Mouse (Mus musculus): ENCODE results near the gene Serbp1. TPM values are rescaled to one million over a fixed set of nuclear protein-coding genes. Genes with fewer than 3 reads are reported as not detected.

Serbp1 gene
- total RNA-seq (2021) = 100 to 1,000 TPM; 283 to 348 TPM
- long read RNA-seq, experiment 1, full-length matches to known transcripts = 113 of 140 reads
- long read RNA-seq, experiment 1, partial matches to known transcripts = 21 of 140 reads
- long read RNA-seq, experiment 1, other reads (novel, unspliced or antisense) = 6 of 140 reads
- long read RNA-seq, experiment 2, full-length matches to known transcripts = 102 of 125 reads
- long read RNA-seq, experiment 2, partial matches to known transcripts = 15 of 125 reads
- long read RNA-seq, experiment 2, other reads (novel, unspliced or antisense) = 8 of 125 reads

DNA sequence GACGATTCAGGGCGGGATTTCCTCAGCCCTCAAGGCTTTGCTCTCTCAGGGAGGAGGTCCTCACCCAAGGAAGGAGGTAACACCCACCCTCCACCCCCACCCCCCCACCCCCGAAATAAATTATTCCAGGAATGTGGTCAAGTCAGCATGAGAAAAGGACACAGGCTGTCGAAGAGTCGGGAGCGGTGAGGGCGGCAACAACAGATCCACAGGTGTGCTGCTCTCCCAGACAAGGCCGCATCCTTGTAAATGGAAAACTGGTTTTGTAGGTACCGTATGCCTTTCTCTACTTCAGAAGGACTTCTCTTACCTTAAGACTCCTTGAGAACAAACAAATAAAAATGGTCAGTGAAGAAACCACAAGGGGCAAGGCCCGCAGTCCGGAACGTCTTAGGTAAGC lies at the start of gene Serbp1:
TSS of gene Serbp1 (plus strand) at position 200 of the 400 bp plus-strand sequence.
- Histone ChIP-seq H3K27ac (no peak within 1 kb of the TSS), H3K4me3 (no peak within 1 kb of the TSS)
- DNase-seq = no peak
- no peak for TF ChIP-seq CTCF (IDR thresholded peaks at IDR 0.05)
- intact Hi-C loops (cut with DNase I) = no loop called here

DNA sequence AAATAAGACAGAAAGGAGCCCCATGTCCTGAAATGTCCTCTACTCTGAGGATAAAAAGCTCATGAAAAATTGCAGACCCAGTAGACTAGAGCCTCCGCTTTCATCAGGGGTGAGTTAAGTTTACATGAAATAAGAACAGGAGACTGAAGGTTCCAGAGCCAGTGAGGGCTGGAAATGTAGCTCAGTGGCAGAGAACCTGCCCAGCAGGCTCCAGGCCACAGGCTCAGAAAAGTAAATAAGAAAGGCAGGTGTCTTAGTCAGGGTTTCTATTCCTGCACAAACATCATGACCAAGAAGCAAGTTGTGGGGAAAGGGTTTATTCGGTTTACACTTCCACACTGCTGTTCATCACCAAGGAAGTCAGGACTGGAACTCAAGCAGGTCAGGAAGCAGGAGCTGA lies 44.4 kb upstream of the Serbp1 start:
- no peak for DNase-seq
- Histone ChIP-seq H3K4me3 (no peak overlapping the region), H3K27ac (no peak overlapping the region)
- no peak for TF ChIP-seq CTCF (IDR thresholded peaks at IDR 0.05)
- intact Hi-C loops (cut with DNase I) = no loop called here

- H3K4me3 ChIP-seq = peak overlapping the region; percentile 37
- no peak for TF ChIP-seq CTCF (IDR thresholded peaks at IDR 0.05)
- no peak for DNase-seq
- H3K27ac ChIP-seq = peak overlapping the region; percentile 76
- intact Hi-C loops (cut with DNase I) = loop anchor here (5.0 kb wide), 1 partner anchor 73 kb away; no protein-coding TSS in a partner anchor
These were observed 43.4 kb upstream of the Serbp1 start for GRCm38 (mm10) chr6:67194606-67195005.

GRCm38 (mm10) chr6:67195148-67195611 lies 42.8 kb upstream of the Serbp1 start:
- no peak for TF ChIP-seq CTCF (IDR thresholded peaks at IDR 0.05)
- peak overlapping the region; percentile 76 for H3K27ac ChIP-seq
- intact Hi-C loops (cut with DNase I) = loop anchor here (5.0 kb wide), 1 partner anchor 72 kb away; no protein-coding TSS in a partner anchor
- H3K4me3 ChIP-seq = peak overlapping the region; percentile 38
- DNase-seq = peak; percentile 36

DNA sequence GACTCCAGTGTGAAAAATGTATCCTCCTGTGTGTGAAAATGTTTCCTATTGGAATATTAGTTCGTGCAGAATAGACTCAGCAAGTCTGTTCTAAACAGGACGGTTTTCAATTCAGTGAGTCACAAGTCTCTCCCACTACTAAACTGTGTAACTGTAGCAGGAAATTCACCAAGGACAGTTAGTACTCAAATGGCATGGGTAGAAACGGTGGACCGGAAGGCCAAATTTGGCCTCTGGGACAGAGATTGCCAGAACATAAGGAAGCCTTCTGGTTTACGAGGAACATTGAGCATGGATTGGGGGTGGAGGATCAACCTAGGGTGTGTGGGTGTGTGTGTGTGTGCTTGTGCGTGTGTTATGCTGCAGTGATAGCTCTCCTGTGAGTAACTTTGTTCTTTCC lies 41.2 kb upstream of the Serbp1 start:
- no peak for DNase-seq
- intact Hi-C loops (cut with DNase I) = loop anchor here (5.0 kb wide), 1 partner anchor 70 kb away; no protein-coding TSS in a partner anchor
- TF ChIP-seq CTCF (IDR thresholded peaks at IDR 0.05) = no peak
- Histone ChIP-seq H3K4me3 (no peak overlapping the region), H3K27ac (no peak overlapping the region)

GRCm38 (mm10) chr6:67198085-67198484 lies 39.9 kb upstream of the Serbp1 start:
- intact Hi-C loops (cut with DNase I) = loop anchor here (1.0 to 5.0 kb wide), 3 partner anchors 25 to 120 kb away; no protein-coding TSS in a partner anchor
- no peak overlapping the region for H3K4me3 ChIP-seq
- peak; percentile 79 for TF ChIP-seq CTCF (IDR thresholded peaks at IDR 0.05)
- peak; percentile 45 for DNase-seq
- no peak overlapping the region for H3K27ac ChIP-seq

- Histone ChIP-seq H3K4me3 (no peak overlapping the region), H3K27ac (peak overlapping the region; percentile 4; the same call in 1 of the 2 replicates)
- TF ChIP-seq CTCF (IDR thresholded peaks at IDR 0.05) = no peak
- peak; percentile 67 for DNase-seq
- intact Hi-C loops (cut with DNase I) = no loop called here
These were observed 37.2 kb upstream of the Serbp1 start for GRCm38 (mm10) chr6:67200715-67201322.

- intact Hi-C loops (cut with DNase I) = no loop called here
- no peak for TF ChIP-seq CTCF (IDR thresholded peaks at IDR 0.05)
- H3K4me3 ChIP-seq = no peak overlapping the region
- no peak for DNase-seq
- no peak overlapping the region for H3K27ac ChIP-seq
These were observed 32.6 kb upstream of the Serbp1 start for GRCm38 (mm10) chr6:67205081-67206037.

DNA sequence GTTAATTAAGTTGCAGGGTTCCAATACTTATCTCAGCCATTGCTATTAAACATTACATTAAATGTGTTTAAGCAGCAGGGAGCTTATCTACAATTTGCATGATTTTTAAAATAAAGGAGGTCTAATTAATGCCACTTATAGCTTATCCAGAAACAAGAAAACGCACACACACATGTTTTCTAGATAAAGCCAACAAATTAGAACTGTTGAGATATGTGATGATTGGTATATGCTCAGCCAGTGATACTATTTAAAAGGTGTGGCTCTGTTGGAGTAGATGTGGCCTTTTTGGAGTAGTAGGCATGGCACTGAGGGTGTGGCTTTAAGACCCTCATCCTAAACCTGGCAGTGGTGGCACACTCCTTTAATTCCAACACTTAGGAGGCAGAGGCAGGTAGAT lies 25.6 kb upstream of the Serbp1 start:
- TF ChIP-seq CTCF (IDR thresholded peaks at IDR 0.05) = no peak
- Histone ChIP-seq H3K27ac (no peak overlapping the region), H3K4me3 (no peak overlapping the region)
- intact Hi-C loops (cut with DNase I) = no loop called here
- no peak for DNase-seq

DNA sequence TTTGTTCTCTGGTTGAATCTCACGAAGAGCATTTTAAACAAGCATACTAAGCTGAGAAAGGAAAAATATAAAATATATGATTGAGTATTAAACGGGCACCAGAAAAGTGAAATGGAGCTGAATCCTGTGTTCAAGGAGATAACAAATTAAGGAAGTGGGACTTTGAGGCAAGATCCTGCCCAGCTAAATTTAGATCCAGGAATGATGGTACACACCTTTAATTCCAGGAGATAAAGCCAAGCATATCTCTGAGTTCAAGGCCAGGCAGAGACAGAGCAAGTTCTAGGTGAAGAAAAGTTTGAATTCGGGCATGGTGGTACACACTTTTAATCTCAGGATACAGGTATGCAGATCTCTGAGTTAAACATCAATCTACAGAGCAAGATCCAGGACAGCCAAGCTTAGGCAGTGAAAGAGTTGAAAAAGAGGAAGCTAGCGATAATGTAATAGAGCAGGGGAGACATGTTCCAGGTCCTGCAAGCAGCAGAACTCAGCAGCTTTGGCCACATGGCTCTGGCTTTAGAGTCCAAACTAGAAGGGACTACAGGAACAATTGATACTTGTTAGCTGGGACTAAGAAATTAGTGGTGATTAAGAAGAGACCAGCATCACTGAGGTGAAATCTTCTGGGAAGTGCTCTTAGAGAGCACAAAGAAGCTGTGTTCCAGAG lies 24.4 kb upstream of the Serbp1 start:
- intact Hi-C loops (cut with DNase I) = no loop called here
- no peak for TF ChIP-seq CTCF (IDR thresholded peaks at IDR 0.05)
- H3K4me3 ChIP-seq = no peak overlapping the region
- DNase-seq = no peak
- no peak overlapping the region for H3K27ac ChIP-seq

- H3K27ac ChIP-seq = no peak overlapping the region
- no peak for TF ChIP-seq CTCF (IDR thresholded peaks at IDR 0.05)
- DNase-seq = no peak
- H3K4me3 ChIP-seq = no peak overlapping the region
- intact Hi-C loops (cut with DNase I) = no loop called here
These were observed 20.6 kb upstream of the Serbp1 start for GRCm38 (mm10) chr6:67217402-67217801.

DNA sequence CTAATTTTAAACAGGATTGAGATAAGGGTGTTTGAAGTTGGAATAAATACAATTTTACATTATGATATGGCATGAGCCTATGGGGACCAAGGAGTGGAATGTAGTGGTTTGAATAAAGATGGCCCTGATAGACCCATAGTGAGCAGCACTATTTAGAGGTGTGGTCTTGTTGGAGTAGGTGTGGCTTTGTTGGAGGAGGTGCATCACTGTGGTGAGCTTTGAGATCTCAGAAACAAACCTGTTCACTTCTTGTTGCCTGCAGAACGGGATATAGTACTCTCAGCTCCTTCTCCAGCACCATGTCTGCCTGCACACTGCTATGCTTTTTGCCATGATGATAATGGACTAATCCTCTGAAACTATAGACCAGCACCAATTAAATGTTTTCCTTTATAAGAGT lies 20.1 kb upstream of the Serbp1 start:
- intact Hi-C loops (cut with DNase I) = no loop called here
- DNase-seq = no peak
- no peak for TF ChIP-seq CTCF (IDR thresholded peaks at IDR 0.05)
- Histone ChIP-seq H3K4me3 (no peak overlapping the region), H3K27ac (no peak overlapping the region)
